In genomic region chr16:76575281-76575680, GRCm38 (mm10) we compare ENCODE assay signal across 12 mouse cellular contexts.
DNase-seq lines count a peak whose midpoint lies in the region; ATAC-seq lines count a peak whose summit lies in the region.
"Had no signal": no experiment of that assay in that cellular context is flagged by ENCODE, and none has a peak within 500 bp of the region (broad histone marks: within the 10 kb centered on the region; RNA-seq: fewer than 3 reads in every experiment).

No protein-coding gene starts in this region.

- ATAC-seq in inflammation-experienced regulatory T-cells, adult 6 months = peak; percentile 74

- DNase-seq in frontal cortex, postnatal 36 days (ENCODE audit: low spot score in 2 of 2) = peak; percentile 2 to 25
- DNase-seq in frontal cortex, postnatal 25 days (ENCODE audit: low spot score in 2 of 2) = no peak
- DNase-seq in thymus, postnatal 14 days = peak; percentile 14
- no peak for DNase-seq in thymus, postnatal 4 days
- DNase-seq in lung, postnatal 36 days = no peak
- DNase-seq in kidney, postnatal 25 days = no peak
- DNase-seq: adrenal gland, adult 8-10 months; cerebellum, postnatal 36 days; gastrocnemius, postnatal 14 days; kidney, adult 8-10 months; lung, adult 18-20 months had no signal

Comparison
In these comparisons a context has a peak if more than half of its experiments do, and no peak if none do; other contexts are left out.
1. DNase-seq: peak in frontal cortex, postnatal 36 days (2 of 2) and thymus, postnatal 14 days (single experiment); none in frontal cortex, postnatal 25 days (0 of 2), thymus, postnatal 4 days (single experiment), lung, postnatal 36 days (single experiment) and kidney, postnatal 25 days (0 of 2).